In the genomic region with DNA sequence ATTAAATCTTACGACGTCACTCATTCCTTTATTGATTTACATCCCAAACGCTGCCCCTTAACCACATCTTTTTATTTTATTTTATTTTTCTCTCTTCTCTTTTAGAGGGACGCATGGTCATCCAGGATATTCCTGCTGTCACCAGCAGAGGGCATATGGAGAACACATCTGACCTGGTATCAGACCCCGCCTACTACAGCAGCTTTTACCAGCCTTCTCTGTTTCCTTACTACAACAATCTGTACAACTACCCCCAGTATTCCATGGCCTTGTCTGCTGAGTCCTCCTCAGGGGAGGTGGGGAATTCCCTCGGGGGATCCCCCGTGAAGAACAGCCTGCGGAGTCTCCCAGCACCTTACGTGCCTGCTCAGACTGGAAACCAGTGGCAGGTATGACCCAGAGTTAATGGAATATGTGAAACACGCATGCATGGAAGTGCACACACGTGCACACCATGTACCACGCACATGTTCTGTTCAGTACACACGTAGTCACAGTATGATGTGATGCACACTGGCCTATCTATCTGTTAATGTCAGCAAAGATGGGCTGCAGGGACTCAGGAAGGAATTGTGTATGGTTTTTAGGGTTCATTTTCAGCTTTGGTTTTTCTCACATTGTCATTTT, we compare ENCODE assay signal across 9 mouse cellular contexts. TPM values are rescaled to one million over a fixed set of nuclear protein-coding genes. Genes with fewer than 3 reads are reported as not detected.
DNase-seq lines count a peak whose midpoint lies in the region; ATAC-seq and TF ChIP-seq lines count a peak whose summit lies in the region.
"Had no signal": no experiment of that assay in that cellular context is flagged by ENCODE, and none has a peak within 500 bp of the region (broad histone marks: within the 10 kb centered on the region; RNA-seq: fewer than 3 reads in every experiment).

No protein-coding gene starts in this region.

- no peak overlapping the region for H3K9ac ChIP-seq in forebrain, postnatal 0 days
- no peak overlapping the region for H3K9ac ChIP-seq in intestine, embryonic 14.5 days (ENCODE audit: low read length)

- peak; percentile 73 for TF ChIP-seq CTCF in forebrain, postnatal 0 days (IDR thresholded peaks at IDR 0.05; ENCODE audit: low read depth)
- peak; percentile 56; the same call in 1 of the 2 replicates for TF ChIP-seq CTCF in spleen, adult 2 months (IDR thresholded peaks at IDR 0.05; ENCODE audit: extremely low read depth, insufficient read depth, insufficient read length, insufficient replicate concordance)

- intact Hi-C loops in heart, postnatal 25 days (cut with DNase I) = loop anchor here (1.0 to 2.0 kb wide), 3 partner anchors 77 to 90 kb away; no protein-coding TSS in a partner anchor
- intact Hi-C loops in left cerebral cortex, postnatal 10 days (cut with DNase I) = loop anchor here (5.0 kb wide), 1 partner anchor 76 kb away; no protein-coding TSS in a partner anchor

- H3K9me3 ChIP-seq in forebrain, postnatal 0 days (ENCODE audit: low read length) = no peaks in the 10 kb centered on the region
- H3K9me3 ChIP-seq in intestine, embryonic 14.5 days (ENCODE audit: control insufficient read depth, low read length) = no peaks in the 10 kb centered on the region
- no peaks in the 10 kb centered on the region for H3K9me3 ChIP-seq in midbrain, embryonic 10.5 days (replicated peaks)

- H3K27ac ChIP-seq in forebrain, postnatal 0 days (ENCODE audit: low read depth, low read length) = no peak overlapping the region
- no peak overlapping the region for H3K27ac ChIP-seq in intestine, embryonic 14.5 days (ENCODE audit: low read depth)
- no peak overlapping the region for H3K27ac ChIP-seq in midbrain, embryonic 10.5 days (replicated peaks)
- H3K27ac ChIP-seq in spleen, adult 2 months (ENCODE audit: insufficient read depth, low read length) = no peak overlapping the region

- H3K36me3 ChIP-seq in forebrain, postnatal 0 days (ENCODE audit: insufficient read depth) = no peaks in the 10 kb centered on the region
- H3K36me3 ChIP-seq in intestine, embryonic 14.5 days (ENCODE audit: control insufficient read depth, insufficient read depth, low read length) = no peaks in the 10 kb centered on the region
- no peaks in the 10 kb centered on the region for H3K36me3 ChIP-seq in midbrain, embryonic 10.5 days
- no peaks in the 10 kb centered on the region for H3K36me3 ChIP-seq in spleen, adult 2 months (ENCODE audit: control insufficient read depth, insufficient read depth, low read length)
- H3K36me3 ChIP-seq: G1E had no signal

- no peaks in the 10 kb centered on the region for H3K4me1 ChIP-seq in forebrain, postnatal 0 days (ENCODE audit: insufficient read depth)
- no peaks in the 10 kb centered on the region for H3K4me1 ChIP-seq in intestine, embryonic 14.5 days (replicated peaks; ENCODE audit: control insufficient read depth, insufficient read depth, low read length)
- H3K4me1 ChIP-seq in midbrain, embryonic 10.5 days = 0 out of 2 replicates have a peak, but pooled peaks cover 3% of the 10 kb centered on the region
- peaks cover 30% of the 10 kb centered on the region for H3K4me1 ChIP-seq in spleen, adult 2 months (ENCODE audit: control insufficient read depth, insufficient read depth, insufficient read length)

- no peak overlapping the region for H3K4me2 ChIP-seq in forebrain, postnatal 0 days (ENCODE audit: low read depth)
- H3K4me2 ChIP-seq in intestine, embryonic 14.5 days (ENCODE audit: low read length) = no peak overlapping the region

- ATAC-seq in forebrain, postnatal 0 days = peak; percentile 66
- ATAC-seq in intestine, embryonic 14.5 days (replicated peaks; ENCODE audit: low FRiP score, low TSS enrichment, low read depth) = peak; percentile 75

- no peak for TF ChIP-seq POLR2A in spleen, adult 2 months (IDR thresholded peaks at IDR 0.05; ENCODE audit: low read depth, low read length)

- DNase-seq in heart, adult 18-20 months = peak; percentile 33 to 53
- DNase-seq in heart, postnatal 25 days (ENCODE audit: low spot score) = no peak
- peak; percentile 12 for DNase-seq in cerebellum, adult 8-10 months
- DNase-seq in forebrain, postnatal 0 days = peak; percentile 70
- DNase-seq in intestine, embryonic 14.5 days (ENCODE audit: low spot score) = peak; percentile 65
- peak; percentile 4 to 53 for DNase-seq in left cerebral cortex, postnatal 10 days (ENCODE audit: extremely low spot score in 1 of 2, low spot score in 2 of 2)
- peak; percentile 47 for DNase-seq in midbrain, embryonic 10.5 days (ENCODE audit: low spot score)
- DNase-seq in spleen, adult 2 months (ENCODE audit: low read depth in 1 of 2, low spot score in 2 of 2) = peak; percentile 49 to 54

- H3K4me3 ChIP-seq in forebrain, postnatal 0 days (ENCODE audit: low read depth, low read length) = no peak overlapping the region
- no peak overlapping the region for H3K4me3 ChIP-seq in intestine, embryonic 14.5 days (ENCODE audit: low read depth, low read length)
- H3K4me3 ChIP-seq in midbrain, embryonic 10.5 days = no peak overlapping the region
- H3K4me3 ChIP-seq in spleen, adult 2 months (ENCODE audit: extremely low read depth, insufficient read depth, insufficient read length) = no peak overlapping the region

- WGBS in forebrain, postnatal 0 days = 31% methylated on average over 13 of the region's 13 CpGs
- 33% methylated on average over 13 of the region's 13 CpGs for WGBS in intestine, embryonic 14.5 days
- WGBS in midbrain, embryonic 10.5 days = 34% methylated on average over 13 of the region's 13 CpGs
- 39% methylated on average over 13 of the region's 13 CpGs for WGBS in spleen, adult 2 months

- no peaks in the 10 kb centered on the region for H3K27me3 ChIP-seq in forebrain, postnatal 0 days (ENCODE audit: insufficient read depth, low read length)
- H3K27me3 ChIP-seq in intestine, embryonic 14.5 days (replicated peaks; ENCODE audit: control insufficient read depth, insufficient read depth, low read length) = 0 out of 2 replicates have a peak, but pooled peaks cover 3% of the 10 kb centered on the region
- peaks cover 8% of the 10 kb centered on the region; the same call in 1 of the 2 replicates for H3K27me3 ChIP-seq in midbrain, embryonic 10.5 days (ENCODE audit: low read depth, poor library complexity, severe bottlenecking)
- no peaks in the 10 kb centered on the region for H3K27me3 ChIP-seq in spleen, adult 2 months (ENCODE audit: control insufficient read depth, insufficient read depth, low read length)

RNA-seq across cellular contexts. Expression of a gene that starts 40.4 kb away (rescaled TPM):
- total RNA-seq in heart, adult 18-20 months (2021) = not detected
- total RNA-seq in heart, postnatal 25 days (2021) = not detected
- total RNA-seq in forebrain, postnatal 0 days (2014; rRNA removed) = not detected in 2 replicates
- polyA plus RNA-seq in forebrain, postnatal 0 days (2015; fragmentation: Nextera tagmentation; extraction: Ambion mirVana) = not detected in 2 replicates
- not detected in 2 replicates for polyA plus RNA-seq in intestine, embryonic 14.5 days (2014; fragmentation: Nextera tagmentation; extraction: Ambion mirVana)
- not detected for total RNA-seq in left cerebral cortex, postnatal 10 days (2021)
- polyA plus RNA-seq in midbrain, embryonic 10.5 days (2016; fragmentation: Nextera tagmentation; extraction: Ambion mirVana) = 0.07 TPM in 1 of 2 replicates, not detected in the other
- polyA plus RNA-seq in spleen, adult 2 months (2012; rRNA removed) = not detected in 2 replicates
- total RNA-seq: G1E had no signal
- polyA plus RNA-seq: G1E had no signal
